ENCODE assay signal across 16 mouse cellular contexts in genomic region chr1:152506726-152507125, GRCm38 (mm10).
"Had no signal": no experiment of that assay in that cellular context is flagged by ENCODE, and none has a peak within 500 bp of the region (broad histone marks: within the 10 kb centered on the region; RNA-seq: fewer than 3 reads in every experiment).

No protein-coding gene starts in this region.

- ATAC-seq: lung, postnatal 0 days; midbrain, embryonic 13.5 days; midbrain, embryonic 15.5 days had no signal

- H3K4me3 ChIP-seq: lung, embryonic 15.5 days; megakaryocyte, embryonic 14.5 days; midbrain, embryonic 13.5 days; midbrain, embryonic 15.5 days; neural tube, embryonic 12.5 days had no signal

- H3K27ac ChIP-seq: lung, embryonic 15.5 days; macrophage; midbrain, embryonic 13.5 days; midbrain, embryonic 15.5 days; neural tube, embryonic 12.5 days had no signal

- H3K36me3 ChIP-seq: lung, embryonic 15.5 days; midbrain, embryonic 13.5 days; midbrain, embryonic 15.5 days; neural tube, embryonic 12.5 days had no signal

- DNase-seq: lung, adult 2 months; lung, postnatal 14 days; lung, postnatal 36 days; right cerebral cortex, postnatal 14 days; spleen, adult 18-20 months; thymus, adult 18-20 months; thymus, postnatal 14 days; thymus, postnatal 36 days had no signal

- H3K27me3 ChIP-seq: lung, embryonic 15.5 days; midbrain, embryonic 13.5 days; midbrain, embryonic 15.5 days; neural tube, embryonic 12.5 days had no signal

- H3K4me2 ChIP-seq: lung, embryonic 15.5 days; midbrain, embryonic 11.5 days; midbrain, embryonic 13.5 days; midbrain, embryonic 15.5 days; neural tube, embryonic 12.5 days had no signal

- H3K9ac ChIP-seq: lung, embryonic 15.5 days; midbrain, embryonic 13.5 days; midbrain, embryonic 15.5 days; neural tube, embryonic 12.5 days had no signal

- H3K9me3 ChIP-seq: lung, embryonic 15.5 days; megakaryocyte, embryonic 14.5 days; midbrain, embryonic 13.5 days; midbrain, embryonic 15.5 days; neural tube, embryonic 12.5 days had no signal

- H3K4me1 ChIP-seq: lung, embryonic 15.5 days; megakaryocyte, embryonic 14.5 days; midbrain, embryonic 13.5 days; midbrain, embryonic 15.5 days; neural tube, embryonic 12.5 days had no signal
